21 mouse cellular contexts compared by ENCODE assay signal in genomic region chr15:82947431-82947830, GRCm38 (mm10). TPM values are rescaled to one million over a fixed set of nuclear protein-coding genes. Genes with fewer than 3 reads are reported as not detected.
DNase-seq lines count a peak whose midpoint lies in the region; ATAC-seq lines count a peak whose summit lies in the region.
"Had no signal": no experiment of that assay in that cellular context is flagged by ENCODE, and none has a peak within 500 bp of the region (broad histone marks: within the 10 kb centered on the region; RNA-seq: fewer than 3 reads in every experiment).

No protein-coding gene starts in this region.

- H3K4me3 ChIP-seq in heart, embryonic 11.5 days (ENCODE audit: low read depth, low read length) = no peak overlapping the region
- H3K4me3 ChIP-seq: forebrain, embryonic 10.5 days; limb, embryonic 12.5 days; liver, embryonic 12.5 days; neural tube, embryonic 15.5 days had no signal

- no peaks in the 10 kb centered on the region for H3K36me3 ChIP-seq in heart, embryonic 11.5 days (ENCODE audit: control insufficient read depth, insufficient read depth, low read length)
- H3K36me3 ChIP-seq: forebrain, embryonic 10.5 days; liver, embryonic 12.5 days; neural tube, embryonic 15.5 days had no signal

- no peaks in the 10 kb centered on the region for H3K9me3 ChIP-seq in heart, embryonic 11.5 days (replicated peaks; ENCODE audit: control insufficient read depth, low read length)
- H3K9me3 ChIP-seq: forebrain, embryonic 10.5 days; limb, embryonic 12.5 days; liver, embryonic 12.5 days; neural tube, embryonic 15.5 days had no signal

- H3K4me2 ChIP-seq in heart, embryonic 11.5 days = no peak overlapping the region
- H3K4me2 ChIP-seq: limb, embryonic 12.5 days; liver, embryonic 12.5 days; neural tube, embryonic 15.5 days had no signal

- peak; percentile 24 for DNase-seq in heart, postnatal 4 days
- DNase-seq in testis, postnatal 10 days (ENCODE audit: low spot score) = peak; percentile 72
- DNase-seq in testis, postnatal 14 days (ENCODE audit: low spot score) = no peak
- peak; percentile 87 for DNase-seq in cerebellum, adult 9-11 months
- DNase-seq in spleen, postnatal 10 days (ENCODE audit: low spot score in 2 of 2) = no peak
- DNase-seq: adrenal gland, postnatal 36 days; embryo, embryonic 11 days; heart, adult 18-20 months; kidney, adult 18-20 months; kidney, postnatal 14 days; lung, adult 2 months; lung, postnatal 4 days; thymus, adult 18-20 months; thymus, postnatal 4 days had no signal

- ATAC-seq in heart, embryonic 11.5 days (replicated peaks; ENCODE audit: insufficient number of reproducible peaks, low FRiP score, low TSS enrichment) = no peak
- ATAC-seq in CD4-positive, CD25-positive, alpha-beta regulatory T cell, adult 4 months = no peak
- ATAC-seq: liver, embryonic 12.5 days; midbrain, embryonic 16.5 days had no signal

- WGBS in heart, embryonic 11.5 days (ENCODE audit: insufficient replicate concordance) = 65% methylated on average over 5 of the region's 5 CpGs

- peaks cover 59% of the 10 kb centered on the region for H3K27me3 ChIP-seq in heart, embryonic 11.5 days (ENCODE audit: control insufficient read depth, insufficient read depth, low read length)

- no peak overlapping the region for H3K9ac ChIP-seq in heart, embryonic 11.5 days (ENCODE audit: low read depth, low read length)
- H3K9ac ChIP-seq: limb, embryonic 12.5 days; liver, embryonic 12.5 days; neural tube, embryonic 15.5 days had no signal

- no peak overlapping the region for H3K27ac ChIP-seq in heart, embryonic 11.5 days (ENCODE audit: low read depth, low read length)
- H3K27ac ChIP-seq: forebrain, embryonic 10.5 days; limb, embryonic 12.5 days; liver, embryonic 12.5 days; neural tube, embryonic 15.5 days had no signal

- H3K4me1 ChIP-seq in heart, embryonic 11.5 days (ENCODE audit: control insufficient read depth, insufficient read depth, low read length) = peaks cover 37% of the 10 kb centered on the region
- H3K4me1 ChIP-seq: liver, embryonic 12.5 days had no signal

RNA-seq across cellular contexts. Expression of gene Tcf20, which starts 40.2 kb away (rescaled TPM):
- total RNA-seq in heart, postnatal 4 days (2021) = 10 to 100 TPM; 71.1 to 78.7 TPM
- polyA plus RNA-seq in heart, embryonic 11.5 days (2014; fragmentation: Nextera tagmentation; extraction: Ambion mirVana) = 6.7 TPM in 2 replicates
- polyA plus RNA-seq in CD4-positive, CD25-positive, alpha-beta regulatory T cell, adult 4 months (2017; shearing (Covaris generic)) = 10 to 100 TPM; 15.9 to 19.7 TPM

Comparison
In these comparisons a context has a peak if more than half of its experiments do, and no peak if none do; other contexts are left out.
1. DNase-seq: peak in heart, postnatal 4 days (single experiment), testis, postnatal 10 days (single experiment) and cerebellum, adult 9-11 months (single experiment); none in testis, postnatal 14 days (single experiment) and spleen, postnatal 10 days (0 of 2).